Mouse (Mus musculus): Measurements from ENCODE around the gene Ube2g2. TPM values are rescaled to one million over a fixed set of nuclear protein-coding genes. Genes with fewer than 3 reads are reported as not detected.

Gene Ube2g2
- 55.7 TPM for polyA plus RNA-seq (2017; shearing (Covaris generic))

DNA sequence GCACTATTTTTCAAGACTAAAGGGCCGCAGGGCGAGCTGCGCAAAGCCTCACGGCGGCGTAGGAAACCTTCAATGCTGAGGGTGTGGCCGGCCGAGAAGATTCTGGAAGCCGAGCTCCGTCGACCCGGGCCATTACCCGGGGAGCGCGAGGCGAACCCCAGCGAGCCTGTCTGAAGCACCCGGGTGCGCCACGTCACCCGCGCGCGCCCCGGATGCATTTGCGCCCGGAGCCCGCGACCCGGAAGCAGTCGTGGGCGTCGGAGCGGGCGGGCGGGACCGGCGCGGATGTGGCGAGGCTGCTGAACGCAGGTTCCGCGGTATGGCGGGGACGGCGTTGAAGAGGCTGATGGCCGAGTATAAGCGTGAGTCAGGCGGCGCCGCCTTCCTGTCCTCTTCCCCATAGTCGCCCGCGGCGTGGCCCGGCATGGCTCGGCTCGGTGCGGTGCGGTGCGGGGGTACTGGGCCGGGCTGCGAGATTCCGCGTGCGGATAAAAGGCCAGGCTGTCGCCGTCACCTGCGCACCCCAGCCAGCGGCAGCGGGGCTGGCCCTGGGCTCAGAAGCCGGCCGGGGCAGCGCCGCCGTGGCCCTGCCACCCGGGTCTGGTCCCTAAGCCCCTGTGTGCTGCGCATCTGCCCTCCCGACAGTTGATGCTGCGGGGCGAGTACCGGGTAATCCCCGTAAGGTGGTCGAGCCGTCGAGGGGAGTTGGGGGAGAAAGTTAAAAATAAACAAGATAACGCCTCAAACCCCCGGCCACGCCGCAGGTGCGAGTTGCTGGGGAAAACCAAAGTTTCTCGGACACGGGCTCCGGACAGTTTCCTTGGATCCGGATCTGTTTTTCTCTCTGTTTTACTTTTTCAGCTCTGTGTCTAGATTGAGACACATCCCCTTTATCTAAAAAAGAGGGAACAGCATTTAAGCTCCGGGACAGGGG, at the start of gene Ube2g2:
TSS of gene Ube2g2 (plus strand) at position 221 of the 934 bp plus-strand sequence.

DNA sequence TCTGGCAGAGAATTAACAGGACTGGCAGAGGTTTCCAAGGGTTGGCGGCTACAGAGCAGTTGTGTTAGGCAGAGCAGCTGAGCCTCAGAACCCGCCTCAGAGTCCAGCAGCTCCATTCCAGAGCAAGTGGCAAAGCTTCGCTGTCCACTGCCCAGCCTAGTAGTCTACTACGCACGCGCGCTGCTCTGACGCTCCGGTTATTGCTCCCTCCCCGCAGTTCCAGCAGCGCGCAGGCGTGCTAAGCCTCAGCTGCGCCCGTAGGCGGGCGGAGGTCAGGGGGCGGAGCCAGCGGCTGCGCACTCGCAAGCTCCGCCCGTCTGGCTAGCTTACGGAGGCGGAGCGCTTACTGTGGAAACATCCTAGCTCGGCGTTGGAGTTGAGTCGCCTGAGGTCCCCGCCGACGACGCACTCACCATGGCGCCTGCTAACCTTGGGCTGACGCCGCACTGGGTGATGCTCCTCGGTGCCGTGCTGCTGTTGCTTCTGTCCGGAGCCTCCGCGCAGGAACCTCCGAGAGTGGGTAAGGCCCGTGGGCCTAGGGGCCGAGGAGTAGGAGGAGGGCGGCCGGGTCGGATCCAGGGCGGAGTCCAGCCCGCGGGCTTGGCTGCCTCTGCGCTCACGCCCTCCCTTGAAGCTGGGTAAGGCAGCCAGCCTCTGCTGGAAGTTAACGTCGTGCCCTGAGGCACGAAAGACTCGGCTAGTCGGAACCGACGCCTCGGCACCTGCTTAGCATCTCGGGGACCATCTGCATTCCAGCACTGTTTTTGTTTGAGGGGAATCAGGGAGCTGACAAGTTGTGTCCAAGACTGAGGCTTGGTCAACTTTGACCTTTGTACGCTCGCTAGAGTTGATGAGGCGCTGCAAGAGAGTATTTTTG, 40.4 kb upstream of the Ube2g2 start, which contains the start of gene Pttg1ip:
TSS of gene Pttg1ip (plus strand) at position 313 of the 877 bp plus-strand sequence.

DNA sequence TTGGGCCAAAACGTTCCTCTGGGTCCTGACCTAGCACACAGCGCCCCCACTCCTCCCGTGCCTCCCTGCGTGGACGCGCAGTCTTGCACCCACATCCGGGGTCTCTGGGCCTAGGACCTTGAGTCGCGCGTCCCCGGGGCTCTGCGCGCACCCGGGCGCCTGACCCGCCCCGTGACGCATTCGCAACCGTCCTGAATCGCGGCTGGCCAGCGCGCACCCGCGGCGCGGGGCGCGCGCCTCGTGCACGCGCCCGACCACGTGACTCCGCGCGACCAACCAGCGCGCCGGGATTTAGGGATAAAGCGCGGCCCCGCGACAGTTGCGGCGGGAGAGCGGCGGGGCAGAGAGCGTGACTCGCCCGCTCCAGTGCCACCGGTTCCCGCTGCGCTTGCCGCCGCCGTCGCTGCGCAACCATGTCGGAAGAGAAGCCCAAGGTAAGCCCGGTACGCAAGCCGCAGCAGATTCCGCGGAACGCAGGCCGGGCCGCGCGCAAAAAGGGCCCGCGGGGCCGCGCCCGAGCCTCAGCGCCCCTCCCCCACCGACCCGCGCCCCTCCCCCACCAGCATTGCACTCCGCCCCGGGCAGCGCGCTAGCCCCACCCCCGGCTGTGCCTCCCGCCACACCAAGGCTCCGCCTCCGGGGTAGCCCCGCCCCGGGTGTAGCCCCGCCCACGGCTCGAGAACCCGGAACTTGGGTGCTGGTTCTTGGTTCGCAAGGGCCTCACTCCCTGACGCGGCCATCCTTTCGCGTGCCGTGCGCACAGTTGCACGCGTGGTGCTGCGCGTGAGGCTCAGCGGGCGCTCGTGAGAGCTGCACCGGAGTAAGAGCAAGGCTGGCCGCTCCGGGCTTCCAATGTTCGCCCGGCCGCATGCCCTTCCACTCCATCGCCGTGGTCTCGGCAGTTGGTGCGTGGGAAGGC, 15.9 kb upstream of the Ube2g2 start, which contains the start of the genes Sumo3 and Gm49325:
TSS of gene Sumo3 (plus strand) at position 190 of the 919 bp plus-strand sequence.
TSS of gene Gm49325 (plus strand) at position 290 of the 919 bp plus-strand sequence.

DNA sequence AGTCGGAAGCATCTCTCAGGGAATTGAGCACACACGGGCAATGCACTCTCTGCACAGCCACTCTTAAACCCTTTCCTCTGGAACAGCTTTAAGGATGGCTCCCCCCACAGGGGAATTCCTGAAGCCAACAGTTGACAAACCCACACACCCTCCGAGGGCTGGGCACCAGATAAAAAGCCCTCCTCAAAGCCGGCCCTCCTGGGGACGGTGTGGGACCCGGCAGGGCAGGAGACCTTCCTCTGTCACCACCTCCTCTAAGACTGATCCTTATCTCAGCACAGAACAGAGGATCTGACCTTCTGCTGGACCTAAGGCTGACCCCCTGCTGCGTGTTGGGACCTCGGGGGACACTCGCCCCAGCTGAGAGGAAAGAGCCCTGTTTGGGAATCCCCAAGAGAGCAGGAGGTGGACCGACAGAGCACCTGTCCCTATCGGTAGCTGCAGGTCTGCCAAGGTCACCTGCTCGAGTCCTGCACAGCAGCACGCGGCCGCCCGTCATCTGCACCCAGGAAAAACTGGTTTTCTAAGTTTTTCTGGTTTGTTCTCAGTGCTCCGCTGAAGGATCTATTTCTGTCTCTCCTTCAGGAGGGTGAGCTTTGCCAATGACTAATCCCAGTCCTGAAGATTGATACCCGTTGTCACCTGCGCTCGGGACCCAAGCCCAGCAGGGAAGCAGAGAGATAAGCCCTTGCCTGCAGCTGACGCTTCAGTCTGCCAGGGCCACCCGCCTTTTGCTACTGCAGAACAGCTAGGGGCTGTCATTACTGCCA, 64.0 kb downstream of the Ube2g2 start, which contains the start of gene Tspear:
TSS of gene Tspear (plus strand) at position 675 of the 770 bp plus-strand sequence.

DNA sequence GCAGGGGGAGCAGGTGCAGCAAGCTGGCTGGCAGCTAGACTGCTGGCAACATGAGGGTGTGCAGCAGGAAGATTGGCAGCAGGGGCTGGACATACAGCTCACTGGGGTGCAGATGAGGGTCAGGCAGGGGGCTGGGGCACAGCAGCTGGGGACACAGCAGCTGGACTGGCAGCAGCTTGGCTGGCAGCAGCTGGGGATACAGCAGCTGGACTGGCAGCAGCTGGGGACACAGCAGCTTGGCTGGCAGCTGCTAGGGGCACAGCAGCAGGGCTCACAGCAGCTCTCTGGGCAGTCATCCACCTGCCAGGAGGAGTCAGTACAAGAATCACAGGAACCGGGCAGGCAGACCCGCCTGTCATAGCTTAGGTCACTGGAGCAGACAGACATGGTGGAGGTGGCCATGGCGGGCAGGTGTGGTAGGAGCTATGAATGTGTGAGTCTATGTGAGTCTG, 68.3 kb downstream of the Ube2g2 start, which contains the start of gene Gm19402:
TSS of gene Gm19402 (minus strand) at position 402 of the 452 bp plus-strand sequence.

Other genes starting within 250 kb of the Ube2g2 start
- gene Adarb1, start 204.0 kb upstream of the Ube2g2 start, polyA plus RNA-seq (2017; shearing (Covaris generic)): 1.5 TPM
- gene Fam207a, start 106.5 kb upstream of the Ube2g2 start, polyA plus RNA-seq (2017; shearing (Covaris generic)): 32.0 TPM
- 374 TPM for gene Itgb2, start 92.0 kb upstream of the Ube2g2 start, polyA plus RNA-seq (2017; shearing (Covaris generic))
- gene Pttg1ip, start 40.6 kb upstream of the Ube2g2 start, polyA plus RNA-seq (2017; shearing (Covaris generic)): 123 TPM
- 113 TPM for gene Sumo3, start 16.2 kb upstream of the Ube2g2 start, polyA plus RNA-seq (2017; shearing (Covaris generic))
- not detected for gene Gm49325, start 16.1 kb upstream of the Ube2g2 start, polyA plus RNA-seq (2017; shearing (Covaris generic))
- not detected for gene Tspear, start 64.3 kb downstream of the Ube2g2 start, polyA plus RNA-seq (2017; shearing (Covaris generic))
- gene Gm19402, start 68.5 kb downstream of the Ube2g2 start, polyA plus RNA-seq (2017; shearing (Covaris generic)): not detected
- gene Gm9508, start 75.0 kb downstream of the Ube2g2 start, polyA plus RNA-seq (2017; shearing (Covaris generic)): not detected
- gene Gm10272, start 84.4 kb downstream of the Ube2g2 start, polyA plus RNA-seq (2017; shearing (Covaris generic)): not detected
- not detected for gene Gm10024, start 89.2 kb downstream of the Ube2g2 start, polyA plus RNA-seq (2017; shearing (Covaris generic))
- not detected for gene Gm10142, start 93.5 kb downstream of the Ube2g2 start, polyA plus RNA-seq (2017; shearing (Covaris generic))
- gene Krtap12-1, start 98.3 kb downstream of the Ube2g2 start, polyA plus RNA-seq (2017; shearing (Covaris generic)): not detected
- gene Gm10100, start 104.2 kb downstream of the Ube2g2 start, polyA plus RNA-seq (2017; shearing (Covaris generic)): not detected
- not detected for gene Gm18596, start 120.4 kb downstream of the Ube2g2 start, polyA plus RNA-seq (2017; shearing (Covaris generic))
- gene Gm9736, start 129.1 kb downstream of the Ube2g2 start, polyA plus RNA-seq (2017; shearing (Covaris generic)): not detected
- not detected for gene Gm3233, start 137.4 kb downstream of the Ube2g2 start, polyA plus RNA-seq (2017; shearing (Covaris generic))
- gene Gm3238, start 149.1 kb downstream of the Ube2g2 start, polyA plus RNA-seq (2017; shearing (Covaris generic)): not detected
- gene Gm7138, start 154.7 kb downstream of the Ube2g2 start, polyA plus RNA-seq (2017; shearing (Covaris generic)): not detected
- not detected for gene Gm3250, start 160.3 kb downstream of the Ube2g2 start, polyA plus RNA-seq (2017; shearing (Covaris generic))
- not detected for gene Gm7137, start 165.9 kb downstream of the Ube2g2 start, polyA plus RNA-seq (2017; shearing (Covaris generic))
- gene Gm9639, start 172.8 kb downstream of the Ube2g2 start, polyA plus RNA-seq (2017; shearing (Covaris generic)): not detected
- gene Gm19668, start 176.9 kb downstream of the Ube2g2 start, polyA plus RNA-seq (2017; shearing (Covaris generic)): not detected
- not detected for gene Gm9507, start 189.6 kb downstream of the Ube2g2 start, polyA plus RNA-seq (2017; shearing (Covaris generic))
- not detected for gene Gm2696, start 192.4 kb downstream of the Ube2g2 start, polyA plus RNA-seq (2017; shearing (Covaris generic))
- gene Krtap10-4, start 204.8 kb downstream of the Ube2g2 start, polyA plus RNA-seq (2017; shearing (Covaris generic)): not detected
- gene Krtap10-10, start 213.7 kb downstream of the Ube2g2 start, polyA plus RNA-seq (2017; shearing (Covaris generic)): not detected
- gene Gm36176, start 224.5 kb downstream of the Ube2g2 start, polyA plus RNA-seq (2017; shearing (Covaris generic)): not detected
- not detected for gene Gm10318, start 230.6 kb downstream of the Ube2g2 start, polyA plus RNA-seq (2017; shearing (Covaris generic))
- not detected for gene Gm3285, start 239.7 kb downstream of the Ube2g2 start, polyA plus RNA-seq (2017; shearing (Covaris generic))

Data from naive thymus-derived CD4-positive, alpha-beta T cell, adult 5 months (primary cell).